Mouse (Mus musculus): ENCODE results near the gene Trpm4.

DNA sequence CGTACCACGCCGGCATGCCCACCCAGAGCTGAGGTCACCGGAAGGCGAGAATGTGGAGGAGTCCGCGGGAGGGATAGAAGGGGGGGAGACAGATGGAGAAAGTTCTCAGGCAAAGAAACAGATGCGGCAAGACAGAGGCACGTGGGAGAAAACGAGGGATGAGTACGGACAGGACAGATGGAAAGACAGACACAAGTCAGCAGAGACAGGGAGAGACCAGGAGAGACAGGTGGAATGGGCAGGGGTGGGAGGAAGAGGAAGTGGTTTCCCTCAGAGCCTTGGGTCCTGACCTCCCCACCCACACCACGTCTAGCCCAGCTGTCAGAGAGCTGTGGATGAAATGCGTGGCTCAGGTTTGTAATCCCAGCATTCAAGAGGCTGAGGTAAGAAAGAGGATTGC, 13.3 kb upstream of the Trpm4 start:
- TF ChIP-seq CTCF (IDR thresholded peaks at IDR 0.05; ENCODE audit: borderline replicate concordance, insufficient read depth, low read depth, low read length) (no peak), POLR2A (IDR thresholded peaks at IDR 0.05; ENCODE audit: borderline replicate concordance, insufficient read depth, low read length) (no peak)

All from cerebellum, adult 2 months (tissue).